Mouse (Mus musculus): ENCODE measurements around the gene Sorcs3.

DNA sequence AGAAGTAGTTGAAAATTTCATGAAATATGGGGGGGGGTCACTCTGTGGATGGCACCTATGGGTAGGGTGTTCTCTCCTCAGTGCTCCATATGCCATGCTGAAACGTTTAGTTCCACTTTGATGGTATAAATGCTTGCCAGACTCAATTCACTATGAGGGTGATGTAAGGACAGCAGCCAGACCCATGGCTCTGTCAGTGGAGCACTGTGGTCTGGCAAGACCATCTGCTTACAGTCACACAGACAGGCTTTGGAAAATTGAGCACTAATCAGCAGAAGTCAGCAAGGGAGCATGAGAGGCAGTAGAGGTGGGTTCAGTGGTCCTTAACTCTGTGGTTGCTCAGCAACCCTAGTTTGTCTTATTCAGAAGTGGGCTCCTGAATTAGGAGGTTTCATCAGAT, 411.1 kb downstream of the Sorcs3 start:
- no peak for TF ChIP-seq CTCF (IDR thresholded peaks at IDR 0.05; ENCODE audit: low read depth)
- no peak for TF ChIP-seq EP300 (IDR thresholded peaks at IDR 0.05; ENCODE audit: low read depth)
